Mouse (Mus musculus): ENCODE measurements at regions not wholly inside any gene's neighbourhood (a gene's known extent, or its start where the extent isn't known, plus 50 kb on each side); places are given as distances from the start of the nearest gene placed in this dataset.

- no peak for DNase-seq
Observed at GRCm38 (mm10) chr2:45836546-45837221, 719.5 kb upstream of the Zeb2 start.

- no peak for DNase-seq
Observed at GRCm38 (mm10) chr2:45817945-45818719, 700.9 kb upstream of the Zeb2 start.

- no peak for DNase-seq
Observed at GRCm38 (mm10) chr2:45814741-45815140, 697.5 kb upstream of the Zeb2 start.

GRCm38 (mm10) chr2:45805329-45805728 lies 688.1 kb upstream of the Zeb2 start:
- no peak for DNase-seq

GRCm38 (mm10) chr2:45800131-45800530 lies 682.9 kb upstream of the Zeb2 start:
- no peak for DNase-seq

GRCm38 (mm10) chr2:45793561-45793960 lies 676.4 kb upstream of the Zeb2 start:
- DNase-seq, result no peak

GRCm38 (mm10) chr2:45789739-45790138 lies 672.5 kb upstream of the Zeb2 start:
- DNase-seq, result no peak

- no peak for DNase-seq
Observed at GRCm38 (mm10) chr2:45787732-45788390, 670.7 kb upstream of the Zeb2 start.

GRCm38 (mm10) chr2:45786787-45787186 lies 669.6 kb upstream of the Zeb2 start:
- no peak for DNase-seq

- DNase-seq, result no peak
Observed at GRCm38 (mm10) chr2:45785684-45786083, 668.5 kb upstream of the Zeb2 start.

- DNase-seq, result no peak
Observed at GRCm38 (mm10) chr2:45783634-45784412, 666.6 kb upstream of the Zeb2 start.

- DNase-seq, result no peak
Observed at GRCm38 (mm10) chr2:45777466-45777865, 660.3 kb upstream of the Zeb2 start.

- DNase-seq, result no peak
Observed at GRCm38 (mm10) chr2:45776485-45777135, 659.4 kb upstream of the Zeb2 start.

GRCm38 (mm10) chr2:45775691-45776090 lies 658.5 kb upstream of the Zeb2 start:
- no peak for DNase-seq

- DNase-seq, result no peak
Observed at GRCm38 (mm10) chr2:45774416-45774815, 657.2 kb upstream of the Zeb2 start.

GRCm38 (mm10) chr2:45757176-45757575 lies 640.0 kb upstream of the Zeb2 start:
- no peak for DNase-seq

GRCm38 (mm10) chr2:45756395-45756794 lies 639.2 kb upstream of the Zeb2 start:
- DNase-seq, result no peak

- no peak for DNase-seq
Observed at GRCm38 (mm10) chr2:45751746-45752145, 634.6 kb upstream of the Zeb2 start.

- DNase-seq, result no peak
Observed at GRCm38 (mm10) chr2:45749379-45749778, 632.2 kb upstream of the Zeb2 start.

GRCm38 (mm10) chr2:45747263-45748236 lies 630.4 kb upstream of the Zeb2 start:
- no peak for DNase-seq

- no peak for DNase-seq
Observed at GRCm38 (mm10) chr2:45746606-45747005, 629.4 kb upstream of the Zeb2 start.

Measured in kidney, adult 9 months (tissue).